Mouse (Mus musculus) naive thymus-derived CD4-positive, alpha-beta T cell, adult 5 months (primary cell): ENCODE data around the gene Vmn2r28. TPM values are rescaled to one million over a fixed set of nuclear protein-coding genes. Genes with fewer than 3 reads are reported as not detected.

Experiments used
- polyA plus RNA-seq: library from polyadenylated mRNA; unstranded; fragments of 100-300 nt; shearing (Covaris generic); gene quantifications from one replicate; pipeline ENCODE4 v1.2.1, GENCODE M21; 2017

Gene Vmn2r28
- polyA plus RNA-seq, result not detected

GRCm38 (mm10) chr7:5493856-5494255 lies at the start of gene Vmn2r28:
Gene Vmn2r28, minus strand, starts transcription at chr7:5493956.

GRCm38 (mm10) chr7:5456674-5457073 lies 37.1 kb downstream of the Vmn2r28 start, which contains the start of gene Vmn1r59:
Gene Vmn1r59, minus strand, starts transcription at chr7:5456774.

Other genes starting within 250 kb of the Vmn2r28 start
- gene Gm5065, start 143.4 kb downstream of the Vmn2r28 start, polyA plus RNA-seq, result not detected
- not detected for gene Nlrp2, start 142.9 kb downstream of the Vmn2r28 start, polyA plus RNA-seq
- gene Vmn1r58, start 80.6 kb downstream of the Vmn2r28 start, polyA plus RNA-seq, result not detected
- not detected for gene Vmn1r59, start 37.2 kb downstream of the Vmn2r28 start, polyA plus RNA-seq
- gene Vmn1r60, start 53.4 kb upstream of the Vmn2r28 start, polyA plus RNA-seq, result not detected
- gene Vmn1r61, start 119.3 kb upstream of the Vmn2r28 start, polyA plus RNA-seq, result 0.11 TPM
- gene Vmn1r62, start 179.7 kb upstream of the Vmn2r28 start, polyA plus RNA-seq, result 0.82 TPM